Mouse (Mus musculus): ENCODE measurements around the gene Brd3. TPM values are rescaled to one million over a fixed set of nuclear protein-coding genes. Genes with fewer than 3 reads are reported as not detected.

Gene Brd3
- 62.0 and 62.2 TPM in 2 replicates for total RNA-seq (2023)

DNA sequence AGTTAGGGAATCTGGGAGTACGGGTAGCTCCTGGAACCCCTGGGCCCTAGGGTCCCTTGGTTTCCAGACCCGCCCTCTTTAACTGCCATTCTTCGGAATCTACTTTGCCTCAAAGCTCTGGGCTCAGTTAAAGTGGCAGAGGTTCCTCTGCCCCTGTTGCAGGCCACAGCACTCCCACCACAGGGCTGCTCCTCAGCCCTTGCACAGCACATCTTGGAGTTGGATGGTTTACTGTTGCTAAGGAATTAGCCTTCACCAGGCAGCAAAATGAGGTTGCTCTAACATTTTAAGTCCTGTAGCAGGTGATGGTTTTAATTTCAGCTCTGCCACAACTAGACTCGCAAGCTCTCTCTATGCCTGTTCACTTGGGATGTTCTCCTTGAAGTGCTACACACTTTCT lies at the start of gene Brd3:
TSS of gene Brd3 (minus strand) at position 101 of the 400 bp plus-strand sequence.

DNA sequence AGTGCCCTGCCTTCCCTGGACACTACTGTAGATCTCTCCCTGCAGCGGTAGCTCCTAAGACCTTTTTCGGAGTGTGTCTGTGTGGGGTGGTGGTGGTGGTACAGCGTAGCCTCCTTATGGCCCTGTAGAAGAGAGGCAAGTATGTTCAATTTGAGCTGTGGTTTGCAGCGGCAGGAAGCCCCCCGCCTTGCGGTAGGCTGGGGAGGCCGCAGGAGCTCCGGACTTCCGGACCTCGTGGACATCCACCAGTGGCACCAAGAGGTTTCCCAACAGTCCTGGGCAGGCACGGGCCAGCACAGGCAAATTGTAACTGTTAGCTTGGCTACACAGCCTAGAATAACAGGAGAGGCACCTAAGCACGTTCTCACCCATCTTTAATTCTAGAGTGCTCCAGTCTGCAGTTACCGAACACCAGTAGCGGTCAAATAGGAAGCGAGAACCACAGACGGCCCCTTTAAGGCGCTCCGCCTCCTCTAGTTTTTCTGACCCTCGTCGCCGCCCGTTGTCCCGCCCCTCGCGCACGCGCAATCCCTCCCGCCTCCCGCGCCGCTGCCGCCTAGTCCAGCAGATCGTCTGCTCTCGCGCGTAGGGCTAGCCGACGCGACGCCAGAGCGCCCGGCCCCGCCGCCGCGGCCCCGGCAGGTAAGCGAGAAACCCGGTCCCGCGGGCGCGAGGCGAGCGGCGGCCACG lies 7.3 kb upstream of the Brd3 start, which contains the start of gene Wdr5:
TSS of gene Wdr5 (plus strand) at position 519 of the 690 bp plus-strand sequence.

DNA sequence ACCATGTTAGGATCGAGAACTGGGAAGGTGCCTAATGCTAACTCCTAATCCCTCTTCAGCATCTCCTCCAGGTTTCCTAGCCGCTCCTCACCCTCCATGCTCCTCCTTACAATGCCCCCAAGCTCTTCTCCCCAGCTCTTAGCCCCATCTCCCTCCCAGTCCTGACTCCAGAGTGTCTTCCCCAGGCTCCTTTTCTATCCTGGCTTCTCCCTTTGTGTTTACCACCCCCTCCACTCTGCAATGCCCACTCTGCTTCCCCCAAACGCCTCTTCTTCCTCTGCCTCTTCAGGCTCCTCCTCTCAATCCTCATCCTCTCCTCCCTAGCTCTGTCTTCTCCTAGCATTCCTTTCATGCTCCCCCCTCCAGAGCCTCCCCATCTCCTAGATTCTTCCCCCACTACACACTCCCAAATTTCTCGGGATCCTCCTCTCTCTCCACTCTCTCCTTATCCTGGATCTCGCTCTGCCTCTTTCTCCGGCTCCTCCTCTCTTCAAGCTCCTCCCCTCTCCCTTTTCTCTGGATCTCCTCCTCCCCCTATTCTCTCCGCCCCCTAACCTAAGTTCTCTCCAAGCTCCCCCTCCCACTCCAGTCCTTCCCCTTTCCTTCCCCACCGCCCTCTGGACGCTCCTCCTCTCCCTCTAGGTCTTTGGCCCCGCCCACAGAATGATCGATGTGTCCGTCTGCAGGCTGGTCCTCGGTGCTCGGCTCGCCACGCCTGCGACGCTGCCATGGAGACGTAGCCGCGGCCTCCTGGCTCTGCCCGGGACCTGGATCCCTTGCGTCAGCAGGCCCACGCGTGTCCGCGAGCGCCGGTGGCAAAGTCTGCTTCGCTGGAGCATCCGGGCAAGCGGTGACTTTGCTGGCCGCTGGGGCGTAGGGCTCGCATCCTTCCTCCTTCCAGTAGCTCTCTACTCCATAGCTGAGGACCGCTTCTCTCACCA lies 65.4 kb downstream of the Brd3 start, which contains the start of gene Brd3os:
TSS of gene Brd3os (plus strand) at position 558 of the 941 bp plus-strand sequence.

DNA sequence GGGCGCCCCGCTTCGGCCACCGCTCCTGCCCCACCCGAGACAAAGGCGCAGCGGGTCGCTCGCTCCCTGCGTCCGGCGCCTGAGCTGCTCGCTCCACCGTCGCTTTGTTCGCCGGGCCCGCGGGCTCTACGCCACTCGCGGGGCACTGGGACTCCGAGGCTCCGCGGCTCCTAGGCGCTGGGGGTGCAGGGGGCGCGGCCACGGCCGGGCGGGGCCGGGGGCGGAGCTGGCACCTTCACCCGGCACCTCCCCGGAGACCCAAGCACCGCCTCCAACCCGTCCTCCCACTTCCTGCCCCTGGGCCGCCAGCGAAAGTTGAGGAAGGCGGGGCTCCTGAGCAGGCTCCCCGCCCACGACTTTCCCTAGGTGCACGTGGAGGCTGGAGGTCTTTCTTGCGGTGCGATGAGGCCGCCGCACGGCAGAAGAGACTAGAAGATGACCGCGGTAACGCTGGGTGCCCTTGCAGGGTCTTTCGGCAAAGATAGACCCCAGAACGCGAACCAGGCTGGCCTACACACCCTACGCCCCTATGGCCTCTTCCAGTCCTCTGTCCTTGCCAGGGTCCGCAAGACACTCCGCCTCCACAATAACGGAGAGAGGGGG lies 80.5 kb downstream of the Brd3 start, which contains the start of gene Vav2:
TSS of gene Vav2 (minus strand) at position 179 of the 603 bp plus-strand sequence.

Other genes with a start within 250 kb of the Brd3 start
- 6.9 and 7.9 TPM in 2 replicates for gene Vav2, start 80.6 kb downstream of the Brd3 start, total RNA-seq (2023)
- gene Brd3os, start 65.3 kb downstream of the Brd3 start, total RNA-seq (2023), result 0.20 and 0.73 TPM in 2 replicates
- 57.9 and 77.9 TPM in 2 replicates for gene Wdr5, start 7.5 kb upstream of the Brd3 start, total RNA-seq (2023)
- gene Rxra, start 168.8 kb upstream of the Brd3 start, total RNA-seq (2023), result 28.1 and 36.6 TPM in 2 replicates